Mouse (Mus musculus): ENCODE data around the gene P2ry6. TPM values are rescaled to one million over a fixed set of nuclear protein-coding genes. Genes with fewer than 3 reads are reported as not detected.

Gene P2ry6
- polyA plus RNA-seq (2014; fragmentation: Nextera tagmentation; extraction: Ambion mirVana), result 11.1 and 11.9 TPM in 2 replicates

DNA sequence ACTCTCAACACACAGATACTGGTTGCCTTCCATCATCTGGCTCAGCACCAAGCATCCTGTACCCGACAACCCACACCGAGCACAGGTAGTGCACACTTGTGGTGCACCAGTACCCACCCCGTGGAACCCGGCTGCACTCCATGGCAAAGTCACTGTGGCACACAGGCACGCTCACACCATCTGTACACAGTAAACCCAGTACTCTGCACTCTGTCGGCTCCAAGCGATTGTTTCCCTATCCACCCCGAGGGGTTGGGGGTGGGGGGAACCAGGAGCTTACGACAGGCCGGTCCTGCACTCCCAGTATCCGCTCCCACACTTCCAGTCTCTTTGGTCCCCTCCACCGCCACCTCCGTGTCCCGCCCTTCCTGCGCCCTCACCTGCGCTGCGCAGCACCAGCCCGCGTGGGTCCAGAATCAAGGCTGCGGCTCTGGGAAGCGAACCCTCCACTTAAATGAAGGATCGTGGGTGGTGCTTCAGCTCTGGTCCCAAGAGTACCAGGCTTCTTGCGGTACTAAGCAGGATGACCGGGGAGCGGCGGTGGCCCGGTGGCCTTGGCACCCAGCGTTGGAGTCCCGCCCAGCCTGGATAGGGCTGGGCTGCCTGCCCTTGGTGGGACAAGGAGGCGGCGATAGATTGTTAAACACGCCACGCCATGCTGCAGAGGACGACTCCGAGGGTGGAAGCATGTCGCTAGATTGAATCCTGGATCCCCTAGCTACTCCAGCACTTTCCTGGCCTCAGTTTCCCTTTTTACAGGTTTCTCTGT is at the start of gene P2ry6:
Gene P2ry6, minus strand, starts transcription at position 515 of the 769 bp plus-strand sequence.
- DNase-seq (ENCODE audit: low spot score), result no peak
- no peaks in the 10 kb centered on the region for H3K36me3 ChIP-seq (ENCODE audit: control insufficient read depth, insufficient read depth, low read length)
- peak within 1 kb of the TSS; percentile 37 for H3K4me3 ChIP-seq (ENCODE audit: low read depth, low read length)
- no peak within 1 kb of the TSS for H3K27ac ChIP-seq (ENCODE audit: low read depth)
- no peaks in the 10 kb centered on the region for H3K9me3 ChIP-seq (ENCODE audit: control insufficient read depth, low read length)
- peak; percentile 68 for ATAC-seq (replicated peaks; ENCODE audit: low FRiP score, low TSS enrichment, low read depth)
- H3K4me1 ChIP-seq (replicated peaks; ENCODE audit: control insufficient read depth, insufficient read depth, low read length), result peaks cover 17% of the 10 kb centered on the region
- H3K27me3 ChIP-seq (replicated peaks; ENCODE audit: control insufficient read depth, insufficient read depth, low read length), result peaks cover 30% of the 10 kb centered on the region
- 4% methylated on average over 35 of the region's 36 CpGs for WGBS
- peak within 1 kb of the TSS; percentile 57 for H3K4me2 ChIP-seq (ENCODE audit: low read length)
- peak within 1 kb of the TSS; percentile 25 for H3K9ac ChIP-seq (ENCODE audit: low read length)

DNA sequence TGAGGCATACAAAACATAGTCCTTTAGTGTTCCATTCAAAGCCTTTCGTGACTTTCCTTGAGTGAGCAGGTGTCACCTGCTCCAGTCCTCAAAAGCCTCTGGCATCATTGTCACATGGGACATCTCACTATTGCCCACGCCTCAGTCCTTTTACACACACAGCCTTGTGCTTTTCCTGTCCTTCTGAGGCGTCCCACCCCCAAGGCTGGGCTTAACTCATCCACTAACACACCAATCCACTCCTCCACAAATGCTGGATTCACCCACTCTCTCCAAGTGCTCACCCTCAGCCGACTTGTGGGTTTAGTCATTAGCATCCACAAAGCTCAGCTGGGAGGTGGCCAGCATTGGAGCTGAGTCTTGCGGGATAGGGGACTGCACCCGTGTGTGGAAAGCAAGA is 43.0 kb upstream of the P2ry6 start:
- H3K27me3 ChIP-seq (replicated peaks; ENCODE audit: control insufficient read depth, insufficient read depth, low read length), result peaks cover 10% of the 10 kb centered on the region
- no peaks in the 10 kb centered on the region for H3K9me3 ChIP-seq (ENCODE audit: control insufficient read depth, low read length)
- ATAC-seq (replicated peaks; ENCODE audit: low FRiP score, low TSS enrichment, low read depth) (no peak), DNase-seq (ENCODE audit: low spot score) (no peak)
- H3K36me3 ChIP-seq (ENCODE audit: control insufficient read depth, insufficient read depth, low read length), result no peaks in the 10 kb centered on the region
- no peak overlapping the region for H3K9ac ChIP-seq (ENCODE audit: low read length)
- no peak overlapping the region for H3K27ac ChIP-seq (ENCODE audit: low read depth)
- H3K4me2 ChIP-seq (ENCODE audit: low read length), result no peak overlapping the region
- WGBS, result 55% methylated on average over 6 of the region's 6 CpGs
- H3K4me3 ChIP-seq (ENCODE audit: low read depth, low read length), result no peak overlapping the region
- H3K4me1 ChIP-seq (replicated peaks; ENCODE audit: control insufficient read depth, insufficient read depth, low read length), result no peaks in the 10 kb centered on the region

GRCm38 (mm10) chr7:101017021-101017461 is 42.6 kb upstream of the P2ry6 start:
- ATAC-seq (replicated peaks; ENCODE audit: low FRiP score, low TSS enrichment, low read depth), result no peak
- Histone ChIP-seq H3K27ac (ENCODE audit: low read depth) (no peak overlapping the region), H3K9ac (ENCODE audit: low read length) (no peak overlapping the region), H3K4me3 (ENCODE audit: low read depth, low read length) (no peak overlapping the region), H3K9me3 (ENCODE audit: control insufficient read depth, low read length) (no peaks in the 10 kb centered on the region), H3K4me1 (replicated peaks; ENCODE audit: control insufficient read depth, insufficient read depth, low read length) (no peaks in the 10 kb centered on the region), H3K27me3 (replicated peaks; ENCODE audit: control insufficient read depth, insufficient read depth, low read length) (peaks cover 15% of the 10 kb centered on the region), H3K4me2 (ENCODE audit: low read length) (no peak overlapping the region), H3K36me3 (ENCODE audit: control insufficient read depth, insufficient read depth, low read length) (no peaks in the 10 kb centered on the region)
- 78% methylated on average over 7 of the region's 7 CpGs for WGBS
- no peak for DNase-seq (ENCODE audit: low spot score)

- WGBS, result 77% methylated on average over 1 of the region's 1 CpGs
Measured at GRCm38 (mm10) chr7:101014985-101015384, 40.5 kb upstream of the P2ry6 start.

DNA sequence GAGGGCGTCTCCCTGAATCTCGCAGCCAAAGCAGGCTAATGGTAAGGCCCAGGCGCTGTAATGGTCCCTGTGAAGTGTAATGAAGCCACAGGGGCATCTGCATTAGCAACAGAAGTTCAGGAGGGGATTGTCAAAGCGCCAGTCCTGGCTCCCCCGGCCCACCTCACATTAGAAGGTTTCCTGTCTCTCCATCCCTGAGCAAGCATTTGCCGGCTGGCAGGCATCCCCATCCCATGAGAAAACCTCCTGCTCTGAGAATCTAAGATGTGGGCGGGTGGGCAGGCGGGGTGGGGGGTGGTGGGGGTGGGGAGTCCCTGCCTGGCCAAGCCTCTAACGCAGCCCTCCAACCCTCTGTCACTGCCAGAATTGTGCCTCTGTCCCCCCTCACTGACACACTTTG is 39.6 kb upstream of the P2ry6 start:
- no peaks in the 10 kb centered on the region for H3K36me3 ChIP-seq (ENCODE audit: control insufficient read depth, insufficient read depth, low read length)
- H3K9ac ChIP-seq (ENCODE audit: low read length), result no peak overlapping the region
- no peaks in the 10 kb centered on the region for H3K4me1 ChIP-seq (replicated peaks; ENCODE audit: control insufficient read depth, insufficient read depth, low read length)
- no peak overlapping the region for H3K4me3 ChIP-seq (ENCODE audit: low read depth, low read length)
- ATAC-seq (replicated peaks; ENCODE audit: low FRiP score, low TSS enrichment, low read depth) (no peak), DNase-seq (ENCODE audit: low spot score) (no peak)
- H3K27me3 ChIP-seq (replicated peaks; ENCODE audit: control insufficient read depth, insufficient read depth, low read length), result peaks cover 37% of the 10 kb centered on the region
- H3K9me3 ChIP-seq (ENCODE audit: control insufficient read depth, low read length), result no peaks in the 10 kb centered on the region
- WGBS, result 25% methylated on average over 9 of the region's 9 CpGs
- H3K27ac ChIP-seq (ENCODE audit: low read depth), result no peak overlapping the region
- H3K4me2 ChIP-seq (ENCODE audit: low read length), result no peak overlapping the region

More at GRCm38 (mm10) chr7:101014985-101015384, 40.5 kb upstream of the P2ry6 start:
- H3K4me3 ChIP-seq (ENCODE audit: low read depth, low read length), result no peak overlapping the region
- H3K27me3 ChIP-seq (replicated peaks; ENCODE audit: control insufficient read depth, insufficient read depth, low read length), result peaks cover 32% of the 10 kb centered on the region
- no peaks in the 10 kb centered on the region for H3K4me1 ChIP-seq (replicated peaks; ENCODE audit: control insufficient read depth, insufficient read depth, low read length)
- ATAC-seq (replicated peaks; ENCODE audit: low FRiP score, low TSS enrichment, low read depth), result no peak
- H3K9ac ChIP-seq (ENCODE audit: low read length), result no peak overlapping the region
- no peak overlapping the region for H3K4me2 ChIP-seq (ENCODE audit: low read length)
- H3K9me3 ChIP-seq (ENCODE audit: control insufficient read depth, low read length), result no peaks in the 10 kb centered on the region
- no peak overlapping the region for H3K27ac ChIP-seq (ENCODE audit: low read depth)
- DNase-seq (ENCODE audit: low spot score), result no peak
- H3K36me3 ChIP-seq (ENCODE audit: control insufficient read depth, insufficient read depth, low read length), result no peaks in the 10 kb centered on the region

GRCm38 (mm10) chr7:101012541-101012940 is 38.1 kb upstream of the P2ry6 start, which contains the start of gene P2ry2:
P2ry2 (minus strand) TSS chr7:101012866.
- Histone ChIP-seq H3K9me3 (ENCODE audit: control insufficient read depth, low read length) (no peaks in the 10 kb centered on the region), H3K4me3 (ENCODE audit: low read depth, low read length) (peak within 1 kb of the TSS; percentile 52), H3K4me2 (ENCODE audit: low read length) (peak within 1 kb of the TSS; percentile 99), H3K27me3 (replicated peaks; ENCODE audit: control insufficient read depth, insufficient read depth, low read length) (peaks cover 37% of the 10 kb centered on the region), H3K36me3 (ENCODE audit: control insufficient read depth, insufficient read depth, low read length) (no peaks in the 10 kb centered on the region), H3K4me1 (replicated peaks; ENCODE audit: control insufficient read depth, insufficient read depth, low read length) (no peaks in the 10 kb centered on the region), H3K9ac (ENCODE audit: low read length) (peak within 1 kb of the TSS; percentile 38), H3K27ac (ENCODE audit: low read depth) (no peak within 1 kb of the TSS)
- WGBS, result 73% methylated on average over 4 of the region's 4 CpGs
- ATAC-seq (replicated peaks; ENCODE audit: low FRiP score, low TSS enrichment, low read depth) (no peak), DNase-seq (ENCODE audit: low spot score) (no peak)

DNA sequence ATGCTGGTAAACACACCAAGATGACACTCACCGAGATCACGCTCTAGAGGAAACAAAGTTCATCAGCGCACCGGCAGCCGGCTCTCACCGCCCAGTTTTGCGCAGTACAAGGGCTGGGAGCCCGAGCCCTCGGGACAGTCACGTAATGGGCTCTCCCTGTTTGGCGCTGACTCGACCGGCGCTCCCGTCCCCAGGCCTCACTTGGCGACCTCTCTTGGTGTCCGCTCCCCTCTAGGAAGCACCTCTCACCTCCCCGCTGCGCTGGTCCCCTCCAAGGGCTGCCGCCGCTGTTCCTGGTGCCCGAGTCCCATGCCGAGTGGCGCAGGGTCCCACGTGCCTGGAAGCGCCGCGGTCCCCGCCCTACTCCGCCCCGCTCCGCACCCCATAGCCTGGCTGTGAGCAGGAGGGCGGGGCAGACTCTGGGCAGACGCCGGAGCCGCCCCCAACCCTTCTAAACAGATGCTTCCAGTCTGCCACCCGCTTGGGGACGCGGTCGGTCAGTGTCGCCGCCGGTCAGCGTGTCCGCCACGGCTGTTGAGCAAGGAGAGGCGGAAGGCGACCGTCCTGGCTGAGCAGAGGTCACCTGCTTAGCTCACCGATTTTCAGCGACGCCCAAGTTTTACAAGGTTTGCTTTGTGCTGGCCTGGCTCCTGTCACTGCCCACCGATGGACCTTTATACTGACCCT is 37.4 kb upstream of the P2ry6 start:
- no peak overlapping the region for H3K27ac ChIP-seq (ENCODE audit: low read depth)
- DNase-seq (ENCODE audit: low spot score) (peak; percentile 89), ATAC-seq (replicated peaks; ENCODE audit: low FRiP score, low TSS enrichment, low read depth) (peak; percentile 95)
- no peaks in the 10 kb centered on the region for H3K36me3 ChIP-seq (ENCODE audit: control insufficient read depth, insufficient read depth, low read length)
- H3K4me2 ChIP-seq (ENCODE audit: low read length), result peak overlapping the region; percentile 99
- H3K9ac ChIP-seq (ENCODE audit: low read length), result peak overlapping the region; percentile 38
- no peaks in the 10 kb centered on the region for H3K4me1 ChIP-seq (replicated peaks; ENCODE audit: control insufficient read depth, insufficient read depth, low read length)
- peak overlapping the region; percentile 52 for H3K4me3 ChIP-seq (ENCODE audit: low read depth, low read length)
- under 1% methylated on average over 53 of the region's 53 CpGs for WGBS
- H3K9me3 ChIP-seq (ENCODE audit: control insufficient read depth, low read length), result no peaks in the 10 kb centered on the region
- peaks cover 37% of the 10 kb centered on the region for H3K27me3 ChIP-seq (replicated peaks; ENCODE audit: control insufficient read depth, insufficient read depth, low read length)

GRCm38 (mm10) chr7:101010741-101011140 is 36.3 kb upstream of the P2ry6 start:
- Histone ChIP-seq H3K27me3 (replicated peaks; ENCODE audit: control insufficient read depth, insufficient read depth, low read length) (peaks cover 37% of the 10 kb centered on the region), H3K9me3 (ENCODE audit: control insufficient read depth, low read length) (no peaks in the 10 kb centered on the region), H3K9ac (ENCODE audit: low read length) (no peak overlapping the region), H3K36me3 (ENCODE audit: control insufficient read depth, insufficient read depth, low read length) (no peaks in the 10 kb centered on the region), H3K4me2 (ENCODE audit: low read length) (no peak overlapping the region), H3K4me1 (replicated peaks; ENCODE audit: control insufficient read depth, insufficient read depth, low read length) (no peaks in the 10 kb centered on the region), H3K27ac (ENCODE audit: low read depth) (no peak overlapping the region), H3K4me3 (ENCODE audit: low read depth, low read length) (no peak overlapping the region)
- no peak for DNase-seq (ENCODE audit: low spot score)
- ATAC-seq (replicated peaks; ENCODE audit: low FRiP score, low TSS enrichment, low read depth), result no peak
- 67% methylated on average over 3 of the region's 3 CpGs for WGBS
